Mouse (Mus musculus): Measurements from ENCODE around the gene Il18bp.
A peak's percentile ranks its signal among the peaks of the same experiment; 100 is the strongest.

Gene Il18bp

GRCm38 (mm10) chr7:102006520-102006919 lies 12.0 kb downstream of the Il18bp start:
- DNase-seq (ENCODE audit: extremely low read depth, insufficient read length, low spot score) = no peak

- no peak for DNase-seq (ENCODE audit: extremely low read depth, insufficient read length, low spot score)
Measured at GRCm38 (mm10) chr7:102000921-102001630, 17.4 kb downstream of the Il18bp start.

DNA sequence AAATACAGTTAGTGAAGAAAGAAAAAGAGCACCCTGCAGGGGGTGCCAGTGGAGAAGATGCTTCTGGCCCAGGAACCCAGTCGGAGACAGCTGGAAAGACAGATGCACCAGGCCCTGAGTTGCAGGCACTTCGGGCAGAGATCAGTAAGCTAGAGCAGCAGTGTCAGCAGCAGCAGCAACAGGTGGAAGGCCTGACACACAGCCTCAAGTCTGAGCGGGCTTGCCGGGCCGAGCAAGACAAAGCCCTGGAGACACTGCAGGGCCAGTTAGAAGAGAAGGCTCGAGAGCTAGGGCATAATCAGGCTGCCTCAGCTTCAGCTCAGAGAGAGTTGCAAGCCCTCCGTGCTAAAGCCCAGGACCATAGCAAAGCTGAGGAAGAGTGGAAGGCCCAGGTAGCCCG lies 18.2 kb downstream of the Il18bp start:
- DNase-seq (ENCODE audit: extremely low read depth, insufficient read length, low spot score) = no peak

DNA sequence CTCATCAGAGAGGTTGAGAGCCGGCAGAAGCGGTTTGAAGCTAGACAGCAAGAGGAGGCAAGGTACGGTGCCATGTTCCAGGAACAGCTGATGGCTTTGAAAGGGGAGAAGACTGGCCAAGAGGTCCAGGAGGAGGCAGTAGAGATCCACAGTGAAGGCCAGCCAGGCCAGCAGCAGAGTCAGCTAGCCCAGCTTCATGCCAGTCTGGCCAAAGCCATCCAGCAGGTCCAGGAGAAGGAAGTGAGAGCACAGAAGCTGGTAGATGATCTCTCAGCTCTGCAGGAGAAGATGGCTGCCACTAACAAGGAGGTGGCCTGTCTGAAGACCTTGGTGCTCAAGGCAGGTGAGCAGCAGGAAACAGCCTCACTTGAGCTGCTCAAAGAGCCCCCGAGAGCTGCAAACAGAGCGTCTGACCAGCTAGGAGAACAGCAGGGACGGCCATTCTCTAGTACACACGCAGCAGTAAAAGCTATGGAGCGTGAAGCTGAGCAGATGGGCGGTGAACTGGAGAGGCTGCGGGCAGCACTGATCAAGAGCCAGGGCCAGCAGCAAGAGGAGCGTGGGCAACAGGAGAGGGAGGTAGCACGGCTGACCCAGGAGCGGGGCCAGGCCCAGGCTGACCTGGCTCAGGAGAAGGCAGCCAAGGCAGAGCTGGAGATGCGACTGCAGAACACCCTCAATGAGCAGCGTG lies 18.9 kb downstream of the Il18bp start:
- no peak for DNase-seq (ENCODE audit: extremely low read depth, insufficient read length, low spot score)

- DNase-seq (ENCODE audit: extremely low read depth, insufficient read length, low spot score) = peak; percentile 55
Measured at GRCm38 (mm10) chr7:101998194-101998927, 20.1 kb downstream of the Il18bp start.

- no peak for DNase-seq (ENCODE audit: extremely low read depth, insufficient read length, low spot score)
Measured at GRCm38 (mm10) chr7:101994241-101994640, 24.2 kb downstream of the Il18bp start.

DNA sequence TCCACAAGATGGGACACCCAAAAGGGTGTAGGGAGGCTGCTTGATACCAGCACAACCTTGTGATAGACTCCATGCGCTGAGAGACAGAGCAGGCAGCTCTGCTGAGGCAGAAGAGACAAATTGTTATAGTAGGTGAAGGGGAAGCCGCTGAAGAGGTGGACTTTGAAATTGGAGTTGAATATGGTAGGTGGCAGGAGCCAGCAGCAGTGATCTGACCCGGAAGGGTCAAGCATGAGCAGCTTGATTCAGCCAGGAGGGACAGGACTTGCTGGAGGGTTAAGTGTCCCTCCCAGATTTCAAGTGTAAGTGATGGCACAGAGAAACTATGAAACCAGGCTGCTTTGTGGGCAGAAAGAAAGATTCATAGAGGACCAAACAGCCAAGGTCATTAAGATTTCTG lies 33.4 kb downstream of the Il18bp start:
- DNase-seq (ENCODE audit: extremely low read depth, insufficient read length, low spot score) = no peak

DNA sequence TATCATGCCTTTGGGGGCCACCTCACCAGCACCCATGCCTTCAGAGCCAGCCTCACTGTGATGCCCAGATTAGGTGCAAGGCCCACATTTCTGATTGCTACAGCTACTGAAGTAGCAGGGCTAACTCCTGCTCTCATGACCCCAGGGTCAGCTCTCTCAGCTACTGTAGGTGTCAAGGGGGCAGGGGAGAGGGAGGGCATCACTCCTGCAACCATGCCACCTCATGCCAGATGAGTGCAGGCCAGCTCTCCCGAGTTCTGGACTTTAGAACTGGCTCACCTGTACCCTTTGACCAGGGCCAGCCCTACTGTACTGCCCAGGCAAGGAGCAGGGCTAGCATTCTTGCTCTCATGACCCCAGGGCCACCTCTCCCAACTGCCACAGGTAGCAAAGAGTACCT lies 35.8 kb downstream of the Il18bp start:
- DNase-seq (ENCODE audit: extremely low read depth, insufficient read length, low spot score) = no peak

- DNase-seq (ENCODE audit: extremely low read depth, insufficient read length, low spot score) = no peak
Measured at GRCm38 (mm10) chr7:101974505-101974904, 44.0 kb downstream of the Il18bp start.

DNA sequence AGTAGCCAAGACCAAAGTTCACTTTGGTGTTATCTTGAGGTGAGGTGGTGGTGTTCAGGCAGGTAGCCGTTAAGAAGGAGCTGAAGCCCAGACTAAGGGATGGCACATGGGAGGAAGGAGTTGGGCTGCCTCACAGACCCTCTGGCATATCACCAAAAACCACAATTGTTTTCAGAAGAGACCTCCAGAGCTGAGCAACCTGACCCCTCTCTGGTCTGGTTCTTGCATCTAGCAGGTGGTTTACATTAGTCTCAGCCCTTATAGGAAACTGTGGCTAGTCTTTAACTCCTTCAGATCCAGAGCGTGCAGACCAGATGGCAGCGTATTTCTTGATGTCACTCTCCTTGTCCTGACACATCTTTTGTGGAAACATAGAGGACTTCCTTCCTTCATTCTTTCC lies 44.8 kb downstream of the Il18bp start:
- no peak for DNase-seq (ENCODE audit: extremely low read depth, insufficient read length, low spot score)

GRCm38 (mm10) chr7:101971721-101972120 lies 46.8 kb downstream of the Il18bp start:
- DNase-seq (ENCODE audit: extremely low read depth, insufficient read length, low spot score) = peak; percentile 30

DNA sequence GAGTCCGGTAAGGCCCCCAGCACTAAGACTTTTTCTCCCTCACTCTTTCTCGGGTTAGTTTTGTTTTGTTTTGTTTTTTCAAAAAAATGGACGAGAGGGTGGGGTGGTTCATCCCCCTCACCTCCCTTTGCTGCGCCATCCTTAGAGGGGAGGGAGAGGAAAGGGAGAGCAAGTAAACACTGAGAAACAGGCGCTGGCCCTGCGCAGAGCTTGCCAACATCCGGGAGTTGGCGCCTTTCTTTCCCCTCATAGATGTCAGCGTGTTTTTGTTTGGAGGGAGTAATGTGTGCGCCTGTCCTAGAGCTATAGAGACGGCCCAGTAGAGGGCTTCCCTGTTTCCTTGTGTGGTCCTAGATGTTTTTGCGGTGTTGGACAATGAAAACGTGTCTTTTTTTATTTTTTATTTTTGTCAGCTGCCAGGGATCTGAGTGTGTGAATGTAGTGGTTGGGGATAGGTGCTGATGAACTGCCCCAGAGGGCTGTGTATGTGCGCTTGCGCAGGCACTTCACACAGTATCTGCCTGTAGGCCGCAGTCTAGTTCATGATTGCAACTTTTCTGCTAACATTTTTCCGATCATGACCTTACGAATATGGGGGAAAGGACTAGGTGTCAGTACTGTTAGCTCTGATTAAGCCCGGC lies 47.5 kb downstream of the Il18bp start:
- DNase-seq (ENCODE audit: extremely low read depth, insufficient read length, low spot score) = peak; percentile 59

DNA sequence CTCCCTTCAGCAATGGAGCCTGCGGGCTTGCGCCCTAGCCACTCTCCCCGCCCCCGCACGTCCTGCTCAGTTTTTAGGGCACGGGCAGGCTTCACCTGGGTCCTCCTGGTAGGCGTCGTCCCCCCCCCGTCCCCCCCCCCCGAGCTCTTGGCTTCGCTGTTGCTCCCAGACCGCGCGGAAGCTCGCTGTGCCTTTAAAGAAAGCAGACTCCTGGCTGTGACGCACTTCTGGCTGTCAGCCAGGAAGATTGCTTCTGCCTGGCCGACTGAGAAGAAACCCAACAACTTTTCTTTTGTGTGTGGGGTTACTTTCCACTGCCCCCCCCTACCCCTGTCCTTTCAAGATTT lies 48.1 kb downstream of the Il18bp start:
- no peak for DNase-seq (ENCODE audit: extremely low read depth, insufficient read length, low spot score)

DNA sequence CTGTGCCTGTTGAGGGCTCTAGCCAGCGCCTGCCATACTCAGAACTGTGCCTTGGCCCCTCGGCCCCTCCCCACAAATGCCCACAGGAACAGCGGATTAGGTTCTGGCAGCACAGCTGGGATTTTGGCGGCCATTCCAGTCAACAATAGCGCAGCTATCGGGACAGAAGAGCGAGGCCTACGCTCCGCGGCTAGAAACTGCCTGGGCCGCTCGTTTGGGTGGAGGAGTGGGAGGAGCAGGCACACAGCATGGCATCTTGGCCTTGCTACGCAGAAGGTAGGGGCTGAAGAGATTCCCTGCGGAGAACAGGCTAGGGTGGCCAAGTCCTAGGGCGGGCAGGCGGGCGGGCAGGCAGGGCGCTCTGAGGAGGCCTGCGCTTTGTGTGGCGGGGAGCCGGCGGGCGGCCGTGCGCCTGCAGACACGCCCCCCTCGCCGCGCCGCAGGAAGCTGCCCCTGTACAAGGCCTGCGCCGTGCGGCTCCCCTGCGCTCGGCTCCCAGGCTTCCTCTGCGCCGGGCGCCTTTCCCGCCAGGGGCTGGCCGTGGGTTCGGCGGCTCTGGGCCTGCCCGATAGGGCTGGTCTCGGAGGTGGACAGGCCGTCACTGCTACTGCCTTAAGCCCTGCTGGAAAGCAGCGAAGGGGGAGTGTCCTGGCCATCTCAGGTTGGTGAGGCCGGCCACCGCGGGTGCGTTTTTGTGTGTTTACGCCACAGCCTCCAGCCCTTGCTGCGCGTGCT lies 48.6 kb downstream of the Il18bp start:
- DNase-seq (ENCODE audit: extremely low read depth, insufficient read length, low spot score) = peak; percentile 90

DNA sequence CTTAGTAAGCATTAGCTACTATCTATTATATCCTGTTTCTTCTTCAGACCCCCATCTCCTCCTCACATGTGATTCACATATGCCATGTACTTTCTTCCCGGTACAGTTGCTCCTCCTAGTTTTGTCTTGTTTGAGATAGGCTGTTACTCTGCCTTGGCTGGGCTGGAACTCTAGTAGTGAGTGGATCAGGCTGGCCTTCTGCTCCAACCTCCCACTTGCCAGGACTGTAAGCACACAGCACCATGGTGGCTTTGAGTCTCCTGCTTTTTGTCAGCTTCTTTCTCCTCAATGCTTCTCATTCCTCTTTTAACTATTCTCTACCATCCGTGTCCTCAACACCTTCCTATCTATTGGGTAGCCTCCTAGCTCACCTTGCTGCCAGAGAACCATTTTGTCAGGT lies 49.7 kb downstream of the Il18bp start:
- DNase-seq (ENCODE audit: extremely low read depth, insufficient read length, low spot score) = no peak

DNA sequence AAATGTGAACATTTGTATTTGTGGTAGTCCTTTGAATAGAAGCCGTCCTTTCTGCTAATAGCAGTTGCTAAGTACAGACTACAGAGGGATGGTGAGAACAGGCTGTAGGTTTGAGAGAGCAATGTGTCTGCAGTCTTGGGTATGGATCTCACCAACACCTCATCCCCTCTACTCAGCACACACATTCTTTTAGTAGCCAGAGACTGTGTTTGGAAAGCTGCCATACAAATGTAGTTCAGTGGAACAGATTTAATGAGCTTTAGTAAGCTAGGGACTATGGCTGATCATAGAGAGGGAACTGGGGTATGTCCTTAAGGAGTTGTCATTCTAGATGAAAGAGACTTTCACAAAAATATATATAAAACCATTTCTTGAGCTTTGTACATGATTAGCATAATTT lies 51.2 kb downstream of the Il18bp start:
- DNase-seq (ENCODE audit: extremely low read depth, insufficient read length, low spot score) = no peak

DNA sequence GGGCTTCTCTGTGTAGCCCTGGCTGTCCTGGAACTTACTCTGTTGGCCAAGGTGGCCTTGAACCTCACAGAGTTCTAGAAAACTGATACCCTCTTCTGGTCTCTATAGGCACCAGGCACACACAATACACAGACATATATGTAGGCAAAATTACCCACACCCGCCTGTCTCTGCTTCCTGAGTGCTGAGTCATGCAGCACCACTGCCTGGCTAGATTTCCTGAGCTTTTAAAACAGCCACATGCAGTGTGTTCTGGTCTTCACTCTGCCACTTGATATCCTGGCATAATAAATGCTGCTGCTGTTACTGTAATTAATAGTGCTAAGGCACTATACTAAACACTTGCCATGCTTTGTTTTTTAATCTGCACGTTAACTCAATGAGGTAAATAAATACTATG lies 52.9 kb downstream of the Il18bp start:
- DNase-seq (ENCODE audit: extremely low read depth, insufficient read length, low spot score) = peak; percentile 32
